Mouse (Mus musculus): ENCODE results near the gene Rasip1. TPM values are rescaled to one million over a fixed set of nuclear protein-coding genes. Genes with fewer than 3 reads are reported as not detected.
"Not testable (repeated sequence)": the region's sequence is repeated elsewhere in the genome, so short reads cannot be mapped to it uniquely, and the experiment has no call there.

Gene Rasip1
- polyA plus RNA-seq, 1 experiment from 2014 or later, result 21.8 TPM

DNA sequence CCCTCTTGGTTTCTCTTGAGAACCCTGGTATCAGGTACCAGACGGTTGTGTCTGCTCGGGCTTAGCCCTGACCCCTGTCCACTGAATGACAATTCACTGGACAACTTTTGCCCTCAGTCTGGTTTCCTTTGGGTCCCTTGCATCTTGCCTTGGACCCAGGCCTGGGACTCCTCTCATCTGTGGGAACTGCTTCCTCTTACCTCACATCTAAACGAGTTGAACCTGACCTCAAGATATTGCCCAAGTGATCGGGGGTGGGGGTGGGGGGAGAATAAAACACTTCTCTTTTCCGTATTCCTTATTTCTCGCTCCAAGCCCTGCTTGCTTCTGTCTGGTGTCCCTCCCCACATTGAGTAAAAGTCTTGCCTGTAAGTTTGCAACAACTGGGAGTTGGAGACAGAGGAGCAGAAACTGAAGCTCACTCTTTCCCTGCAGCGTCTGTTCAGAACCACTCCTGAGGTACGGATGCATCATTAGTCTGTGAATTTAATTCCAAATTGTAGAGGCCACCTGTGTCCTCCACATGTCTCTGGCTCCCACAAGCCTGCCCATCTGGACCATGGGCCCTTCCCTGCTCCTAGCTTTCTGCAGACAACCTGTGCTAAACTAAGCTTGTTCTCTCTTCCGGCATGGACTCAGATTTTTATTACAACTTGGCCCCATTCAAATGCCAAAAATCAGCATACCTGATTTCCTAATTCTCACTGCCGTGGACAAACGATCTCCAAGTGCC, 33.6 kb downstream of the Rasip1 start:
- H3K9ac ChIP-seq, result no peak overlapping the region
- no peak overlapping the region for H3K27ac ChIP-seq
- no peaks in the 10 kb centered on the region for H3K4me1 ChIP-seq
- no peak for ATAC-seq (replicated peaks)
- H3K4me3 ChIP-seq, result no peak overlapping the region
- no peaks in the 10 kb centered on the region for H3K36me3 ChIP-seq (replicated peaks)
- H3K9me3 ChIP-seq, result no peaks in the 10 kb centered on the region
- no peaks in the 10 kb centered on the region for H3K27me3 ChIP-seq (replicated peaks)
- 87% methylated on average over 11 of the region's 11 CpGs for WGBS
- no peak overlapping the region for H3K4me2 ChIP-seq

- H3K9me3 ChIP-seq; H3K4me2 ChIP-seq; H3K36me3 ChIP-seq (replicated peaks); H3K4me3 ChIP-seq; ATAC-seq (replicated peaks); H3K4me1 ChIP-seq; H3K27me3 ChIP-seq (replicated peaks); H3K9ac ChIP-seq; H3K27ac ChIP-seq: not testable (repeated sequence)
- WGBS, result 91% methylated on average over 6 of the region's 6 CpGs
Measured at GRCm38 (mm10) chr7:45661702-45662101, 34.4 kb downstream of the Rasip1 start.

DNA sequence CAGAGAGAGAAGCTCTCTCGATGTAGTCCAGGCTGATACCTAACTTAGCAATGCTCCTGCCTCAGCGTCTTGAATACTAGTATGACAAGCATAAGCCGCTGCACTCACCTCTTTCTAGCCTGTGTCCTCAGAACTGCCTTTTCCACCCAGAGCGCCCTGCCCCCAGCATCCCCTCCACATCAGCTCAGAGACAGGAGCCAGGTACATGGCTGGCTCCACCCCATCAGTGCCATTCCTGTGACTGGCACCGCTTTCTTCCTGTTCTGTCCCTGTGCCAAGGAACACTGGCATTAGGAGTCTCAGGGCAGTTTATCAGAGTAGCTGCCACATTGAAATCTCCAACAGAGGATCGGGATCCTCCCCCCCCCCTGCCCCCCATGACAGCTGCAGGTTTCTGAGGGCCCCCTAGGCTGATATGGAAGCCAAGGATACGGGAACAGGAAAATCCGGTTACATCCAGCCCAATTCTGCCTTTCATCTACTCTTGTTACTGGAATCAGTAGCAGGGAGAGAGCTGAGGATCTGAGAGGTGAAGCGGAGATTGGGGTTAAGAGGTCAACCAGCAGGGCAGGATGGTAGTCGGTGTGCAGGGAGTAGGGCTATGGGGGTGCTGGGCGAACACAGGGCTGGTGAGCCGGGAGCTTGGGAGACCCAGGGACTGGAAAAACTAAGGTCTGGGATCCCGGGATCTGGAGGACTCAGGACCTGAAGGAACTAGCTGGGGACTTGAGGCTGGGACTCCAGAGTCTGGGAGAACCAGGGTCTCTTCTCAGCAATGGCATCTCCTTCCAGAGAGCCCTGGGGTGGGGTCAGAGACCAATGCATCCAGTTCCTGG, 38.2 kb downstream of the Rasip1 start:
- no peaks in the 10 kb centered on the region for H3K36me3 ChIP-seq (replicated peaks)
- H3K27ac ChIP-seq, result no peak overlapping the region
- H3K4me3 ChIP-seq, result no peak overlapping the region
- no peaks in the 10 kb centered on the region for H3K4me1 ChIP-seq
- no peak for ATAC-seq (replicated peaks)
- H3K9me3 ChIP-seq, result no peaks in the 10 kb centered on the region
- no peaks in the 10 kb centered on the region for H3K27me3 ChIP-seq (replicated peaks)
- no peak overlapping the region for H3K9ac ChIP-seq
- no peak overlapping the region for H3K4me2 ChIP-seq
- WGBS, result 60% methylated on average over 13 of the region's 13 CpGs

- Histone ChIP-seq H3K4me2 (no peak within 1 kb of the TSS), H3K9me3 (no peaks in the 10 kb centered on the region), H3K4me1 (no peaks in the 10 kb centered on the region), H3K9ac (no peak within 1 kb of the TSS), H3K27me3 (replicated peaks) (no peaks in the 10 kb centered on the region), H3K27ac (no peak within 1 kb of the TSS), H3K4me3 (no peak within 1 kb of the TSS), H3K36me3 (replicated peaks) (no peaks in the 10 kb centered on the region)
- 90% methylated on average over 7 of the region's 7 CpGs for WGBS
- ATAC-seq (replicated peaks), result no peak
Measured at GRCm38 (mm10) chr7:45666161-45666560, 38.9 kb downstream of the Rasip1 start, which contains the start of gene Fut2. TSS of gene Fut2 (minus strand) at chr7:45666394.

DNA sequence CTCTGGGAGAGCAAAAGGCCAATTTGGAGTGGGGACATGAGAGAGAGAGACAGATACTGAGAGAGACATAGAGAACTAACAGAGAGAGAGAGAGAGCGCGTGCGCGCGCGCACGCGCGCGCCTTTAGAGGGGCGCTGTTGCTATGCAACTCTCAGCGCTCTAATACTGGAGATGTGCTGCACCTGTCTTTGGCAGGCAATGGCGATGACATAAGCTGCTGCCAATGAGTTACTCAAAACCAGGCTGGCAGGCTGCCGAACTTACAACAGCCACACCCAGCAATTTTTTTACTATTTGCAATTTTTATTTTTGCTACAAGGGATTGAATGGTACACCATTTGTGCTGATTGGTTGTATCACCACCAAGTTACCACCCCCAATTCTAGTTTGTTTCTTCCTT, 40.5 kb downstream of the Rasip1 start:
- no peak overlapping the region for H3K4me2 ChIP-seq
- H3K4me3 ChIP-seq, result no peak overlapping the region
- WGBS, result 67% methylated on average over 14 of the region's 14 CpGs
- ATAC-seq (replicated peaks), result no peak
- no peaks in the 10 kb centered on the region for H3K4me1 ChIP-seq
- H3K27me3 ChIP-seq (replicated peaks), result no peaks in the 10 kb centered on the region
- no peak overlapping the region for H3K9ac ChIP-seq
- H3K36me3 ChIP-seq (replicated peaks), result no peaks in the 10 kb centered on the region
- H3K9me3 ChIP-seq, result no peaks in the 10 kb centered on the region
- H3K27ac ChIP-seq, result no peak overlapping the region

DNA sequence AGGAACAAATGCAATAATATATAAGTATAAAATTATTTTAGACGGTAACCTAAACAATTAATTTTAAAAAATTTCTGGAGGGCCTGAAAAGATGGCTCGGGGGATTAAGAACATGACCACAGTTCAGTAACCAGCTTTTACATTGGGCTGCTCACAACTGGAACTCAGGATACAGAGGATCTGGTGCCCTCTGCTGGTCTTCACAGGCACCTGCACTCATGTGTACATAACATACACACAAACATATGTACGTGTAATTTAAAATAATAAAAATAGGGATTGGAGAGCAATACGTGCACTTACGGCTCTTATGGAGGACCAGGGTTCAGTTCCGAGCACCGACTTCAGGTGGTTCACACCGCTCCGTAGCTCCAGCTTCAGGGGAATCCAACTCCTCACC, 41.6 kb downstream of the Rasip1 start:
- no peak for ATAC-seq (replicated peaks)
- Histone ChIP-seq H3K9ac (no peak overlapping the region), H3K27ac (no peak overlapping the region), H3K4me3 (no peak overlapping the region), H3K4me1 (no peaks in the 10 kb centered on the region), H3K4me2 (no peak overlapping the region), H3K27me3 (replicated peaks) (no peaks in the 10 kb centered on the region), H3K36me3 (replicated peaks) (no peaks in the 10 kb centered on the region), H3K9me3 (no peaks in the 10 kb centered on the region)
- WGBS, result 97% methylated on average over 9 of the region's 9 CpGs

- H3K36me3 ChIP-seq (replicated peaks), result no peaks in the 10 kb centered on the region
- no peaks in the 10 kb centered on the region for H3K27me3 ChIP-seq (replicated peaks)
- ATAC-seq (replicated peaks), result no peak
- peaks cover 3% of the 10 kb centered on the region; the same call in 1 of the 2 replicates for H3K4me1 ChIP-seq
- no peak overlapping the region for H3K4me2 ChIP-seq
- no peak overlapping the region for H3K27ac ChIP-seq
- no peaks in the 10 kb centered on the region for H3K9me3 ChIP-seq
- H3K9ac ChIP-seq, result no peak overlapping the region
- no peak overlapping the region for H3K4me3 ChIP-seq
- 75% methylated on average over 7 of the region's 7 CpGs for WGBS
Measured at GRCm38 (mm10) chr7:45677627-45678295, 50.5 kb downstream of the Rasip1 start.

GRCm38 (mm10) chr7:45678513-45678912, 51.2 kb downstream of the Rasip1 start:
- Histone ChIP-seq H3K4me2 (no peak overlapping the region), H3K27me3 (replicated peaks) (no peaks in the 10 kb centered on the region), H3K4me1 (peaks cover 5% of the 10 kb centered on the region; the same call in 1 of the 2 replicates), H3K9ac (no peak overlapping the region), H3K27ac (no peak overlapping the region), H3K36me3 (replicated peaks) (no peaks in the 10 kb centered on the region), H3K4me3 (no peak overlapping the region), H3K9me3 (no peaks in the 10 kb centered on the region)
- WGBS, result 93% methylated on average over 14 of the region's 14 CpGs
- no peak for ATAC-seq (replicated peaks)

- no peak overlapping the region for H3K27ac ChIP-seq
- no peak overlapping the region for H3K4me3 ChIP-seq
- no peaks in the 10 kb centered on the region for H3K9me3 ChIP-seq
- 50% methylated on average over 14 of the region's 14 CpGs for WGBS
- no peak overlapping the region for H3K4me2 ChIP-seq
- peaks cover 5% of the 10 kb centered on the region; the same call in 1 of the 2 replicates for H3K4me1 ChIP-seq
- H3K27me3 ChIP-seq (replicated peaks), result no peaks in the 10 kb centered on the region
- no peak for ATAC-seq (replicated peaks)
- no peak overlapping the region for H3K9ac ChIP-seq
- H3K36me3 ChIP-seq (replicated peaks), result no peaks in the 10 kb centered on the region
Measured at GRCm38 (mm10) chr7:45679966-45680621, 52.8 kb downstream of the Rasip1 start.

- no peak overlapping the region for H3K27ac ChIP-seq
- H3K4me1 ChIP-seq, result peaks cover 5% of the 10 kb centered on the region; the same call in 1 of the 2 replicates
- H3K4me2 ChIP-seq, result no peak overlapping the region
- H3K27me3 ChIP-seq (replicated peaks), result no peaks in the 10 kb centered on the region
- H3K9me3 ChIP-seq, result no peaks in the 10 kb centered on the region
- no peak for ATAC-seq (replicated peaks)
- WGBS, result 87% methylated on average over 8 of the region's 8 CpGs
- H3K4me3 ChIP-seq, result no peak overlapping the region
- H3K36me3 ChIP-seq (replicated peaks), result no peaks in the 10 kb centered on the region
- no peak overlapping the region for H3K9ac ChIP-seq
Measured at GRCm38 (mm10) chr7:45681046-45681736, 53.9 kb downstream of the Rasip1 start.

All from midbrain, embryonic 15.5 days (tissue).